30 mouse cellular contexts compared by ENCODE assay signal in genomic region chr10:41332533-41333043, GRCm38 (mm10). TPM values are rescaled to one million over a fixed set of nuclear protein-coding genes. Genes with fewer than 3 reads are reported as not detected.
DNase-seq lines count a peak whose midpoint lies in the region; ATAC-seq and TF ChIP-seq lines count a peak whose summit lies in the region.
"Had no signal": no experiment of that assay in that cellular context is flagged by ENCODE, and none has a peak within 500 bp of the region (broad histone marks: within the 10 kb centered on the region; RNA-seq: fewer than 3 reads in every experiment).

No protein-coding gene starts in this region.

- peak; percentile 45; the same call in 1 of the 2 replicates for ATAC-seq in heart, embryonic 16.5 days (replicated peaks; ENCODE audit: extremely low read depth, insufficient read depth, low FRiP score)
- ATAC-seq: forebrain, embryonic 14.5 days; intestine, postnatal 0 days; liver, embryonic 12.5 days; liver, postnatal 0 days had no signal

- no peak overlapping the region for H3K4me3 ChIP-seq in heart, embryonic 16.5 days (ENCODE audit: low read length)
- H3K4me3 ChIP-seq in E14TG2a.4 (replicated peaks; ENCODE audit: low read length) = no peak overlapping the region
- H3K4me3 ChIP-seq: embryonic facial prominence, embryonic 12.5 days; hindbrain, embryonic 13.5 days; liver, embryonic 12.5 days; myocyte; neural tube, embryonic 12.5 days had no signal

- H3K4me1 ChIP-seq in heart, embryonic 16.5 days (ENCODE audit: control insufficient read depth, insufficient read depth, low read length) = no peaks in the 10 kb centered on the region
- H3K4me1 ChIP-seq in E14TG2a.4 (replicated peaks; ENCODE audit: low read depth, low read length) = no peaks in the 10 kb centered on the region
- H3K4me1 ChIP-seq: embryonic facial prominence, embryonic 12.5 days; hindbrain, embryonic 13.5 days; liver, embryonic 12.5 days; neural tube, embryonic 12.5 days had no signal

- H3K27me3 ChIP-seq in heart, embryonic 16.5 days (ENCODE audit: control insufficient read depth, insufficient read depth, low read length) = no peaks in the 10 kb centered on the region
- no peaks in the 10 kb centered on the region for H3K27me3 ChIP-seq in E14TG2a.4 (ENCODE audit: insufficient read depth, low read length)
- H3K27me3 ChIP-seq in splenic B cell, adult 2 months (ENCODE audit: control insufficient read depth, insufficient read depth, low read length, poor library complexity, severe bottlenecking) = no peaks in the 10 kb centered on the region; the same call in 1 of the 2 replicates
- H3K27me3 ChIP-seq: embryonic facial prominence, embryonic 12.5 days; hindbrain, embryonic 13.5 days; liver, embryonic 12.5 days; neural tube, embryonic 12.5 days had no signal

- no peaks in the 10 kb centered on the region for H3K9me3 ChIP-seq in heart, embryonic 16.5 days (replicated peaks; ENCODE audit: control insufficient read depth, low read length)
- H3K9me3 ChIP-seq in E14TG2a.4 (ENCODE audit: low read length) = peaks cover 6% of the 10 kb centered on the region; the same call in 1 of the 2 replicates
- H3K9me3 ChIP-seq: embryonic facial prominence, embryonic 12.5 days; hindbrain, embryonic 13.5 days; liver, embryonic 12.5 days; neural tube, embryonic 12.5 days had no signal

- 46% methylated on average over 2 of the region's 2 CpGs for WGBS in heart, embryonic 16.5 days

- 0 out of 2 replicates have a peak overlapping the region, but pooled peaks have one; percentile 5 for H3K27ac ChIP-seq in heart, embryonic 16.5 days (ENCODE audit: low read length)
- H3K27ac ChIP-seq: embryonic facial prominence, embryonic 12.5 days; hindbrain, embryonic 13.5 days; liver, embryonic 12.5 days; neural tube, embryonic 12.5 days had no signal

- no peak overlapping the region for H3K4me2 ChIP-seq in heart, embryonic 16.5 days (ENCODE audit: low read depth, low read length)
- H3K4me2 ChIP-seq: embryonic facial prominence, embryonic 12.5 days; hindbrain, embryonic 13.5 days; liver, embryonic 12.5 days; midbrain, embryonic 11.5 days; neural tube, embryonic 12.5 days had no signal

- H3K36me3 ChIP-seq in heart, embryonic 16.5 days (ENCODE audit: control insufficient read depth, insufficient read depth) = no peaks in the 10 kb centered on the region
- no peaks in the 10 kb centered on the region for H3K36me3 ChIP-seq in E14TG2a.4 (ENCODE audit: insufficient read depth, low read length)
- no peaks in the 10 kb centered on the region for H3K36me3 ChIP-seq in splenic B cell, adult 2 months (ENCODE audit: control insufficient read depth, insufficient read depth, low read length, poor library complexity, severe bottlenecking)
- H3K36me3 ChIP-seq: embryonic facial prominence, embryonic 12.5 days; hindbrain, embryonic 13.5 days; liver, embryonic 12.5 days; neural tube, embryonic 12.5 days had no signal

- no peak for DNase-seq in heart, adult 9 months (ENCODE audit: low spot score in 2 of 2)
- peak; percentile 55 for DNase-seq in A20 (ENCODE audit: low read depth, low spot score)
- peak; percentile 13 for DNase-seq in splenic B cell, adult 2 months (ENCODE audit: low read depth, low spot score)
- no peak for DNase-seq in right cerebral cortex, postnatal 25 days
- DNase-seq: adrenal gland, postnatal 14 days; cerebellum, adult 11 months; cerebellum, adult 9-10 months; embryo, embryonic 11 days; gastrocnemius, postnatal 25 days; kidney, adult 9 months; kidney, postnatal 10 days; layer of hippocampus, postnatal 36 days; left cerebral cortex, postnatal 4 days; liver, postnatal 0 days; lung, postnatal 36 days; right cerebral cortex, adult 18-20 months; right cerebral cortex, postnatal 4 days; thymus, postnatal 4 days had no signal

- H3K9ac ChIP-seq in heart, embryonic 16.5 days (ENCODE audit: low read length) = no peak overlapping the region
- H3K9ac ChIP-seq: embryonic facial prominence, embryonic 12.5 days; hindbrain, embryonic 13.5 days; liver, embryonic 12.5 days; liver, postnatal 0 days; neural tube, embryonic 12.5 days had no signal

- TF ChIP-seq CTCF in E14TG2a.4 (conservative IDR thresholded peaks at IDR 0.05; ENCODE audit: low read length) = 0 out of 2 replicates have a peak, but pooled peaks have one; percentile 7

RNA-seq across cellular contexts. Expression of gene Ak9, which starts 28.8 kb away (rescaled TPM):
- polyA plus RNA-seq in heart, embryonic 16.5 days (2015; fragmentation: Nextera tagmentation; extraction: Ambion mirVana) = 0.25 and 0.26 TPM in 2 replicates
- polyA plus RNA-seq: intestine, postnatal 0 days; large intestine, adult 2 months; liver, embryonic 12.5 days; liver, postnatal 0 days; midbrain, embryonic 11.5 days; myocyte; spleen, adult 2 months had no signal

RNA-seq across cellular contexts. Expression of gene Fig4, which starts 29.5 kb away (rescaled TPM):
- polyA plus RNA-seq in heart, embryonic 16.5 days (2015; fragmentation: Nextera tagmentation; extraction: Ambion mirVana) = 63.5 and 65.9 TPM in 2 replicates

Comparison
In these comparisons a context has a peak if more than half of its experiments do, and no peak if none do; other contexts are left out.
1. DNase-seq: peak in A20 (single experiment) and splenic B cell, adult 2 months (single experiment); none in heart, adult 9 months (0 of 2) and right cerebral cortex, postnatal 25 days (single experiment).